Mouse (Mus musculus) heart, adult 9 months (tissue): ENCODE measurements around the gene Ddr1.

Experiments
- DNase-seq, 2 experiments: peaks; one replicate each; pipeline ENCODE4 v3.0.0; 2022; ENCODE audit warnings: low spot score in 2 of 2

Gene Ddr1

GRCm38 (mm10) chr17:35635699-35636111 lies 68.7 kb downstream of the Ddr1 start:
- peak; percentile 43 to 66 for DNase-seq

- no peak for DNase-seq
These were observed 69.2 kb downstream of the Ddr1 start for GRCm38 (mm10) chr17:35635202-35635601.

GRCm38 (mm10) chr17:35633992-35634391 lies 70.4 kb downstream of the Ddr1 start:
- DNase-seq: no peak
